Mouse (Mus musculus): ENCODE measurements around the gene P4ha1.

Gene P4ha1

DNA sequence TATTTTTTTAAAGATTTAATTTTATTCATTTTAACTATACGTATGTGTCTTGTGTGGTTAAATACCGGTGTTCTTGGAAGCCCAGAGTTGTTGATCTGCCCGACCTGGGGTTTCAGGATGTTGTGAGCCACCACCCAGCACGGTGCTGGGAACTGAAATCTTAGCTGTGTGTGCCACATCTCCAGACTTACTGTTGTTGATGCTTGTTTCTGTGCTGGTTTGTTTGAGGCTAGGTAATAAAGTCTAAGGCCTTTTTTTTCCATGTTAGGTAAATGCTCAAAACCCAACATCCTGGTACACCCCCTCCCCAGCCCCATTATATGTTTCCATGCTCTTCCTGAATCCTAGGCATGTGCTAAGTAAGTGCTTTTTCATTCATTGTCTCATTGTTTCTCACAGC, 825 bp upstream of the P4ha1 start:
- in situ Hi-C loops (cut with MboI, MseI) = no loop called here

DNA sequence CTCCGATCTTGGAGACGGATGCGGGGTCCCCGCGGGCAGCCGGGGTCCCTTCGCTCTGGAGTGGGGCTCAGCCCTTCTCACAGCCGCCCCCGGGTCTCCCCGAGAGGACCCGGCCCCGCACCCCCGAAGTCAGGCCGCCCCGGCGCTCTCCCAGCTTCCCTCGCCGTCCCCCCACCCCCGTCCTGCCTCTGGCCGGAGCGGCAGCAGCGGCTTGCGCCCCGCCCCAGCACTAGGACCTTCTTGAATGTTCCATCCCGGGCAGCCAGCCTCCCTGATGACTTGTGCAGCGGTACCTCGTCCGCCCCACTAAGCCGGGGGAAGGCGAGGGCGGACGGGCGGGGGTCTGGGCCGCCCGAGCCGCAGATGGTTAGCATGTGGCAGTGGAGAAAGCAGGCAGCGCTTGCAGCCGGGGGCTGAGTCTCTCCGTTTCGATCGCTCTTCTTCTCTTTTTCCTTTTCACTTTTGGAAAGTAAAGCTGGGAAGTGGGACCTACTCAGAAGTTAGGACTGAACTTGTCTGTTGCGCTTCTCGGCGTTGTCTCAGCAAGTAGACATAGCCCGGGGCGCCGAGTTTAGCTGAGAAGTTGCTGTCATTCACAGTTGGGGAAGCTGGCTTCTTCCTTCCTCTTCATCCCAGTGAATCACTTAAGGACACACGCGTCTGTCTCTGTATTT, 529 bp downstream of the P4ha1 start:
- in situ Hi-C loops (cut with MboI, MseI) = no loop called here

DNA sequence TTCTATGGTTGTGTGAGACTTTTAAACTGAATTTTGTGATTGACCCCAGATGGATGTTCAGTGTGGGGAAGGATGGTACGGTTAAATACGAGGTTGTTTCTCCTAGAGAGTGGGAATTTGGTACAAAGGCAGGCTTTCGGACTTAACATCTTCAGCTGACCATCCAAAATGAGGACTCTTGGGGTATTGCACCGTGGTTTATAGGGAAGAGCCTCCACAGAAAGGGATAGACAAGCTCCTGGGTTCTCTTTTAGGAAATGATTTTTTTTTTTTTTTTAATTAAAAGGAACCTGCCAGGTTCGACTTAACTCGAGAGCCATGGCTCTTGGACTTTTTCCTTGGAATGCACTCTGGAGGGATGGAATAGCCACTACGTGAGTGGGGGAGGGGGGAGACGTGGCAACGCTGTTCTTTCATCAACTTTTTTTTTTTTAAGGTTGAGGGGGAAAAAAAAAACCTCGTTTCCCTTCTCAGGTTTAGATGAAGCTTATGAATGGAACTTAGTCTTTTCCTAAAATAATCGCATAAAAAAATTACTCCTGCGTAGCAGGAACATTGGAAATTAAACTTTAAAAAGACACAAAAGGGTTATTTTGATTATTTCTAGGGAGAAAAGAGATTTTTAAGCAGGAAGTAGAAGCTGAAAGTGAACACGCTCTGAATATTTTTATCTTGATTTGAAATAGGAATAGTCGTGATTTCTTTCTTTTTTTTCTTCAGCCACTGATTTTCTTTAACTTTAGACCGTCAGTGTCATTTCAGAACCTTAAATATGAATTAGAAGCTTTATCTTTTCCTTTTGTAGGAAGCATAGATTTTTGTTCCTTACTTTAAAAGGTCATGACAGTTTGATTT, 1.4 kb downstream of the P4ha1 start:
- in situ Hi-C loops (cut with MboI, MseI) = loop anchor here (25.0 kb wide), 2 partner anchors 1037 to 1812 kb away; no protein-coding TSS in a partner anchor

DNA sequence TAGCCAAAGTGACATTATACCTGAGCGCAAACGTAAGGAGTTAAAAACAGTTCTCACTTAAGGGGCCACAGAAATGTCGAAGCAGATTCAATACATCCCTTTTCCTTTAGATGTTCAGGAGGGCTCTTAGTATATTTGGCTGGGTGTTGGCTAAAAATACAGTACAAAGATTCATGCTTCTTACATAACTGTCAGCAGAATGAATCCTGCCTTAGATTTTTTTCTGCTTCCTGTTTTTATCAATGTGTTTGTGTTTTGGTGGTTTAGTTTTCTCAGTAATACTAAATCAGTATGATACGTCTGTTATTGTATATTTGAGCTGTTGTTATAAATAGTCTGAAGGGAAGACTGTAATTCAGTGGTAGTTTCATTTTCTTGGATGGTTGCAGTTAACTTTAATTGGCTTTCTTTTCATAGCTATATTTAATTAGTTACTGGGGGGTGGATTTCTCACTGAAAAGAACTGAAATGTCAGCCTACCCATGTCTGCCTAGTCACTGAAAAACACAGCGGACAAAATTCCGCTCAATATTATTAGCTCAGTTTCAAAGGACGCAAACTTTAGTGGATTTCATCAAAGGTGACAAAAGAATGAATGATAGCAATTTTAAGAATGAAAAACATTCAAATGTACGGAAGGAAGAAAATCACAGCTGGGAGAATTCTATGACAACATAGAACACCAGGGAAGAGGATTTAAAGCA, 3.7 kb downstream of the P4ha1 start:
- in situ Hi-C loops (cut with MboI, MseI) = loop anchor here (25.0 kb wide), 2 partner anchors 1039 to 1814 kb away; no protein-coding TSS in a partner anchor

DNA sequence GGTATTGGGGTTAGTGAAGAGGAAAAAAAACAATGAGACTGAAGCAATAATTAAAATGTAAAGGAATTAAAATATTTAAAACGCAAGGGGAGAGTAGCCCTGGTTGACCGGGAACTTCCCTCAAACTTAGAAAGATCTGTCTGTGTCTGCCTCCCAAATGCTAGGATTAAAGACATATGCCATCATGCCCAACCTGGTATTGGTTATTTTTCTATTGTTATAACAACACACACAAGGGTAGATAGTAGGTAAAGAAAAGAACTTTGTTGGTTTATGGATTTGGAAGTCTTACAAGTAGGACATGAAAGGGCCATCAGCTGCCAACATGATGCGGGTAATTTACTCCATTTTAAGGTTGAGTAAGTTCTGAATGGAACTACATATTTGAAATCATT, 4.2 kb downstream of the P4ha1 start:
- in situ Hi-C loops (cut with MboI, MseI) = loop anchor here (25.0 kb wide), 2 partner anchors 1040 to 1815 kb away; no protein-coding TSS in a partner anchor

DNA sequence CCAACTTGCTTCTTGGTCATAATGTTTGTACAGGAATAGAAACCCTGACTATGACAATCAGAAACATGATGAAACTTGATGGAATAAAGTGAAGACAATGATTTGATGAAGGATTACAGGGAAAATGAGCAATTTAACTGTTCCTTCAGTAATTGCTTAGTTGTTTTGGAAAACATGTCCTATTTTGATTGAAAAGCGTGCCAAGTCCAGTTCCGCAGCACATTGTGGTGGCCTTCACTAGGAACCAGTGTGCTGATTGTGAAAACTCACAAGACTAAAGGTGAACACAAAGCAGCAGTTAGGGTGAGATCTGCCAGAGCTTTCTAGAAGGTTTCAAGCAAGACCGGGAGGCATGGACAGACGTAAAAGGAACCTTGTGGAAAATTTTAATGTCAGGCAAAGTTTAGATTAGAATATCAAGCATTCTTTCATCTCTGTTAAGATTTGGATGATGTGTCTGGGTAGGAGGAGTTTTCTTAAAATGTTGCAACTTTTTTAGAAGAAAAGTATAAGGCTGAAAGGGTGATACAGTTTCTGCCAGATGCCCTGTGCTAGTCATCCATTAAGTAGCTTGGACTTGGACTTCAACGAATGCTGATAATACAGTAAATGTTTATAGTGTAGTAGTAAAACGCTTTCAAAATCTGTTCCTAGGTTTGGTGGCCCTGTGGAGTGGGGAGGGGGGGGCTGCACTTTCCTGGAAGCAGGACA, 8.6 kb downstream of the P4ha1 start:
- in situ Hi-C loops (cut with MboI, MseI) = loop anchor here (10.0 to 25.0 kb wide), 3 partner anchors 1044 to 1819 kb away; no protein-coding TSS in a partner anchor

DNA sequence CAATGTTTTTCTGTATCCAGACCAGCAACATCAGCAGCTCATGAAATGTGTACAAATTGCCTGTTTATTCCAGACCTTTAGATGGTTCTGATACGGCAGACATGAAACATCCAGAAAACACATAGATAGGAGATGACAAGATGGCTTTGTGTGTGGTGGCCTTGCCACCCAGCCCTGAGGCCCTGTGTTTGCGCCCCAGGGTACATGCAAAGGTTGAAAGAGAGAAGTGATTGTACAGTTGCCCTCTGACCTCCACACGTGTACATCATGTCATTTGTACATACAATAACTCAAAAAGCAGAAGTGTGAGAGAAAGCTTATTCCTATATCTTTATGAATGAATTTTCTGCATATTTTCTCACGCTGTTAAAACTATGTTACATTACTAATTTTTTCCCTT, 10.3 kb downstream of the P4ha1 start:
- in situ Hi-C loops (cut with MboI, MseI) = loop anchor here (10.0 to 25.0 kb wide), 3 partner anchors 1046 to 1821 kb away; no protein-coding TSS in a partner anchor

DNA sequence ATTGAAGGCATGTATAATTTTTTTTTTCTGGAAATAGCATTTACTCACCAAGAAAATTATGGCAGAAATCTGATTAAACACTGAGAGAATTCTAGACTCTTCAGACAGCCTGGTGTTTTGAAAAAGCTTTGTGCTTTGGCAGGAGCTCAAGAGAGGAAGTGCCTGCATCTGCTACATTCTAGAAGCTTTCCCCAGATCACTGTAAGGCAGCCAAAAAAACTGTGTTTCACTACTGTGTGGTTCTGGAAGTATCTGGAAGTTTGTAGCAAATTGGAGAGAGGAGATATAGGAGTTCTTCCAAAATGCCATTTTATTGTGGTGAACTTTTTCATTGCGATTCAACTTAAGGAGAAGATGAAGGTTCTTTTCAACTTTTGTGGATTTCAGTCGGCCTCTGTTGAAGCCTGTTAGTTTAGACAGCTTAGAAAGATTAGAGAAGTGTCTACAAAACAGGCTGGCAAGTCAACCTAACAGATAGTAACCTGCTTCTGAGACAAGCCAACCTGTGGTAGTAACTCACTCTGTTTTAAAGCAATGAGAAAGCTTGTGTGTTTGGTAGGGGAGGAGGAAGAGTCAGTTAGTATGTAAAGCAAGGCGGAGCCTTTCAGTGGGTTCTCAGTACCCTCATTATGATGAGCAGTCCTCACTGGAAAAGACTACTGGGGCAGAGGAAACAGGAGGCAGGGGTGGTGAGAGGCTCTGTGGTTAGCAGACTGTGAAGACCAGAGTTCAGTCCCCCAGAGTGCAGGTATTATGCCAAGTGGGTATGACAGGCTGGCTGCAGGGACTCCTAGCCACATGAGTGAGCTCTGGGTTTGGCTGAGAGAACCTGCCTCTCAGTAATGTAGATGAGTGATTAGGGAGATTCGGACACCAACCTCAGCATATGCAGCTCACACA, 12.1 kb downstream of the P4ha1 start:
- in situ Hi-C loops (cut with MboI, MseI) = loop anchor here (10.0 to 25.0 kb wide), 3 partner anchors 1048 to 1823 kb away; no protein-coding TSS in a partner anchor

DNA sequence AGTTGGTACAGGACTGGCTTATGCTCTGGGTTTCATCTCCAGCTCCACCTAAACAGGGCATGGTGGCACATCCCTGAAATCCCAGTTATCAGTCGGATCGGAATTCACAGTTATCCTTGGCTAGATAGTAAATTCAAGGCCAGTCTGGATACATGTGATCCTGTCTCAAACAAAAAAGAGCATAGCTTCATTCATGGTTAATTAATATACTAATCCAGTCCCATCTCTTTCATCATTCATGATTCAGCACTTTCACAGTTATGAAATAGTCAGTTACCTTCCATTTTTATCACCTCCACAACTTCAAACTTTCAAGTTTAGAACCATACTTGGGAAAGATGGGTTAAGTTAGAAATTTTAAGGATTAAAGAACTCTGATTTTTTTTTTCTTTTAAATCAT, 13.0 kb downstream of the P4ha1 start:
- in situ Hi-C loops (cut with MboI, MseI) = loop anchor here (10.0 to 25.0 kb wide), 3 partner anchors 1049 to 1824 kb away; no protein-coding TSS in a partner anchor

DNA sequence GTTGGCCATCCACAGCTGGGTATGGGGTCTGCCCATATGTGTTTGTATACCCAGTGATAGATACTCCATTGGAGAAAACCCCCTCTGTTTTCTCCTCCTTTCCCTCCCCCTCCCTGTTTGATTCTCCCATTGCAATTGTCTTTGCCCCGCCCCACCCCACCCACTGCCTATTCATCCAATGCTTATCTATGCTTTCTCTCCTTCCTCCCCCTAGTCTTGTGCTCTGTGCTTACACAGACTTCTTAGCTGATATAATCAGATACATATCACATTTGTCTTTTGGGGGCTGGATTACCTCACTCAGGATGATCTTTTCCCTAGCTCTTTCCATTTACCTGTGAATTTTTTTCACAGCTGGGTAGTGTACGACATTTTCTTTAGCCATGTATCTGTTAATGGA, 23.5 kb downstream of the P4ha1 start:
- in situ Hi-C loops (cut with MboI, MseI) = loop anchor here (25.0 kb wide), 2 partner anchors 1059 to 1834 kb away; no protein-coding TSS in a partner anchor

DNA sequence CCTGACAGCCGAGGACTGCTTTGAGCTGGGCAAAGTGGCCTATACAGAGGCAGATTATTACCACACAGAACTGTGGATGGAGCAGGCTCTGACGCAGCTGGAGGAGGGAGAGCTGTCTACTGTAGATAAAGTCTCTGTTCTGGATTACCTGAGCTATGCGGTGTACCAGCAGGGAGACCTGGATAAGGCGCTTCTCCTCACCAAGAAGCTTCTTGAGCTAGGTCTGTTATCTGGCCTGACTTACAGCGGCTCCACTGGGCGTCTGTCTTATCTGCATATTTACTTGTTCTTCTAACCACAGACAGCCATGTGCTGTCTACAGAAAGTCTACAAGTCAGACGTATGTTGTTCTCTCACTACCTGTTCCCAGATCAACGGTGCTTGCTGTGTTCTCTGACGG, 25.1 kb downstream of the P4ha1 start:
- in situ Hi-C loops (cut with MboI, MseI) = loop anchor here (25.0 kb wide), 2 partner anchors 1061 to 1836 kb away; no protein-coding TSS in a partner anchor

DNA sequence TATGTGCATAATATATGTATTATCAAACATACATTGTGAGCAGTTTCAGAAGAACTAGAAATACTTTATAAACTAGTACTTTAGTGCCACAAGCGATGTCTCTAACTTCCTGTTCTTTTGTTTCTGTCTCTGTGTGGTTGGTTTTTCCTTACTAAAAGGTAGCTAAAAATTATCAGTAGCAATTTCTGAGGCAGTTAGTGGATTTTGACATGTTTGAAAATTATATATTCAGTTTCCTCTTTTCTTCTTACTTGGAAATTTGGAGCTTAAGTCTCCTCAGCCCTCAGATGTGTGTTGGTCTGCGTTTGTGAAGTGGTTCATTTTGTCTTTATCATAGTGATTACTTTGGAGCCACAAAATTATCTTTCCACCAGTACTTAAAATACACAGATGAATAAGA, 26.4 kb downstream of the P4ha1 start:
- in situ Hi-C loops (cut with MboI, MseI) = loop anchor here (25.0 kb wide), 2 partner anchors 1062 to 1837 kb away; no protein-coding TSS in a partner anchor

DNA sequence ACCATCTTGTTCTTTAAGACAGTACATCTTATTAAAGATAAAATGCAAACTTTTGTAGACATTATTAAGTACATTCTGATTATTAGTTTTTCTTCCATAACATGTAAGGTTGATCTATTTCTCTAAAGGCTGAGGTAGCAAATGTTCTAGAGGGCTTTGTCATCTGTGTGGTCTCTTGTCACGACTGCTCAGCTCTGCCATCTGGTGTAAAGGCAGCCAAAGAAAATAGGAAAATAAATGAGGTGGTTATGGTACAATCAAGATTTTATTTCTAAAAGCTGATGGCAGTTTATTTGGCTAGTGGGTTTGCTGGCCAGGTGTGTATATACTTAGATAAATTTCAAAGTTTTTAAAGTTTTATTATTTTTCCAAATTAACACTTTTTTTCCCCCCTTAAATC, 30.0 kb downstream of the P4ha1 start:
- in situ Hi-C loops (cut with MboI, MseI) = loop anchor here (10.0 to 25.0 kb wide), 3 partner anchors 866 to 1848 kb away; partner anchors contain the start of gene Ccdc138 (in 1 of the 2)

DNA sequence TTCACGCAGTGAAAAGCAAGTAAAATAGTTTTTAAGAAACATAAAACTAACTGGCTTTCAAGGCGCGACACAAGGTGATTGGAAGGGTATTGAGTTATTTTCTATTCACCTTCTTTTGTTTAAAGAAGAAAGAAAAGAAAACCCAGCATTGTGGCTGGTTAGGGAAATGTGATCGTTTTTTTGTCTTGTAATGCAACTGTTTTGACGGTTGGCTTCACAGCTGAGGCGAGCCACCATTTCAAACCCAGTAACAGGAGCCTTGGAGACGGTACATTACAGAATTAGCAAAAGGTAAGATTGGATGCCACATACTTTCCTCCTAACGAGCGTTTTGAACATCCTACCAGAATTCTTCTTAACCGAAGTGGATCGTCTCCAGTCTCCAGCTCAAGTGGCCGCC, 31.0 kb downstream of the P4ha1 start:
- in situ Hi-C loops (cut with MboI, MseI) = loop anchor here (10.0 to 25.0 kb wide), 3 partner anchors 867 to 1849 kb away; partner anchors contain the start of gene Ccdc138 (in 1 of the 2)

DNA sequence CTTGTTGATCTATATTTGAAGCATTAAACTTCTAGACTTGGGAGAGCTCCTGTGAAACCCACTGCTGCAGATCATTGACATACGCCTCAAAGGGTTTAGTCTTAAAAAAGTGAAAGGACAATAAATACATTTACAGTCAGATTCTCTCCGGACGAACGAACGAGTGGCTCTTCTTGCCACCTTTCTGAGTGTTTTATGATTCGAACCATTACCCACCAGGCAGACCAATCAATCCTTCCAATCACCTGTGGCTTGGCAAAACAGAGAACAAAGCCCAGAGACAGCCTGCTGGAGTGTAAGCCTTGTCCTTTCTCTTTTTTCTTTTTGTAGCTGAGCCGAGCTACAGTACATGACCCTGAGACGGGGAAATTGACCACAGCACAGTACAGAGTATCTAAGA, 31.9 kb downstream of the P4ha1 start:
- in situ Hi-C loops (cut with MboI, MseI) = loop anchor here (10.0 to 25.0 kb wide), 3 partner anchors 868 to 1850 kb away; partner anchors contain the start of gene Ccdc138 (in 1 of the 2)

DNA sequence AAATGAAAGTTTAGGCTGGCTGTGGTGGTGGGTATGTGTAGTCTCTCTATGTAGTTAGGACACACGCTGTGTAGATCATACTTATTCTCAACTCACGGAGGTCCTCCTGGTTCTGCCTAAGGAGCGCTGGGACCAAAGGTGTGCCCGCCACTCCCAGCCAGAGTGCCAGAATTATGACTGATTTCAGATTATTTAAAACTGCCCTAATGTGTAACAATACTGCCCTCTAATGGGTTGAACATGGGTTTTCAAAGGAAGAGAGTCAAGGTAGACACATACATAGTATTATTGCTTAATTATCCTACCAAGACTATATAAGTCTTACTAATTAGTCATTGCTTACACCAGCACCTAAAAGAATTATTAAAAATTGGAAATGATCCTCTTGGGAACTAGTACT, 35.6 kb downstream of the P4ha1 start:
- in situ Hi-C loops (cut with MboI, MseI) = loop anchor here (10.0 to 25.0 kb wide), 3 partner anchors 871 to 1854 kb away; partner anchors contain the start of gene Ccdc138 (in 1 of the 2)

DNA sequence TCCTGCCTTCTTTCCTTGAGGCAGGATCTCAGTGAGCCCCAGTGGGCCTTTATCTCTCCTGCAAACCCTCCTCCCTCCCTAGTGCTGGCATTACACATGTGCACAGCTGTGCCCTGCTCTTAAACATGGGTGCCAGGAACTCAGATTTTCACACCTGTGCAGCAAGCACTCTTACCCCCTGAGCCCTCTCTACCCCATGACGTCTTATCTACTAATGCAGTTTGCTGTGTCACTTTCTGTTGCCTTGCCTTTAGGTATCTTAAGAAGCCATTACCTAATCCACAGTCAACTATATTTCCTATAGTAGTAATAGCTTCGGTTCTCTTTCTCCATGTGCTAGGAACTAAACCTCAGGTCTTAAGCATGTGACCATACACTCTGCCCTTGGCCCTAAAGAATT, 40.1 kb downstream of the P4ha1 start:
- in situ Hi-C loops (cut with MboI, MseI) = loop anchor here in 1 of 2 experiments (25.0 kb wide), 1 partner anchor 876 kb away; the partner anchor contains the start of gene Ccdc138

DNA sequence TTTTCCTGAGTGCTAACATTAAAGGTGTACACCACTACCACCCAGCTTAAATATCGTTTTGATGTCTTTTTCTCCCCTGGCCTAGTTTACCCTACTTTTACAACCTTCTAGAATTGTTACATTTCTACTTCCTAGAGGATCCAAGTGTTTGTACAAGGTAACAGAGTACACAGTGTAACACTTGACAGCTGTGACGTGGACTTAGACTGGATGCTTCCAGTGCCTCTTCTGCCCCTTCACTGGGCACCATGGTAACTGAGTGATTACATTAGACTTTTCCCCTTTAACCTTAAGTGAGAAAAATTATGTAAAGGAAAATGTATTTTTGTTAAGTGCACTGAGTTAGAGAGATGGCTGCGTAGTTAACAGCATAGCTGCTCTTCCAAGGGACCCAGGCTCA, 41.5 kb downstream of the P4ha1 start:
- in situ Hi-C loops (cut with MboI, MseI) = loop anchor here in 1 of 2 experiments (25.0 kb wide), 1 partner anchor 877 kb away; the partner anchor contains the start of gene Ccdc138

Data from T-helper 17 cell (primary cell).